8 mouse cellular contexts compared by ENCODE assay signal in genomic region chrX:20366036-20366435, GRCm38 (mm10). TPM values are rescaled to one million over a fixed set of nuclear protein-coding genes. Genes with fewer than 3 reads are reported as not detected.
DNase-seq lines count a peak whose midpoint lies in the region; ATAC-seq and TF ChIP-seq lines count a peak whose summit lies in the region.

No protein-coding gene starts in this region.

- H3K4me3 ChIP-seq in embryonic facial prominence, embryonic 10.5 days, result peak overlapping the region; percentile 41
- H3K4me3 ChIP-seq in intestine, embryonic 14.5 days (ENCODE audit: low read depth, low read length), result no peak overlapping the region
- H3K4me3 ChIP-seq in myocyte, result no peak overlapping the region

- peak; percentile 0 for DNase-seq in kidney, postnatal 14 days
- no peak for DNase-seq in kidney, postnatal 4 days
- DNase-seq in embryonic facial prominence, embryonic 10.5 days (ENCODE audit: low spot score), result no peak
- DNase-seq in intestine, embryonic 14.5 days (ENCODE audit: low spot score), result no peak
- no peak for DNase-seq in left cerebral cortex, postnatal 25 days (ENCODE audit: low spot score in 2 of 2)
- DNase-seq in spleen, adult 12 weeks (ENCODE audit: low spot score), result no peak
- no peak for DNase-seq in heart, adult 9 months (ENCODE audit: low spot score in 2 of 2)

- H3K27ac ChIP-seq in embryonic facial prominence, embryonic 10.5 days (replicated peaks), result no peak overlapping the region
- no peak overlapping the region for H3K27ac ChIP-seq in intestine, embryonic 14.5 days (ENCODE audit: low read depth)

- peak overlapping the region; percentile 33 for H3K4me2 ChIP-seq in intestine, embryonic 14.5 days (ENCODE audit: low read length)
- peak overlapping the region; percentile 59 for H3K4me2 ChIP-seq in myocyte (ENCODE audit: low read depth)

- no peaks in the 10 kb centered on the region for H3K9me3 ChIP-seq in embryonic facial prominence, embryonic 10.5 days
- no peaks in the 10 kb centered on the region for H3K9me3 ChIP-seq in intestine, embryonic 14.5 days (ENCODE audit: control insufficient read depth, low read length)

- WGBS in embryonic facial prominence, embryonic 10.5 days, result 69% methylated on average over 1 of the region's 1 CpGs
- WGBS in intestine, embryonic 14.5 days, result 59% methylated on average over 1 of the region's 1 CpGs

- ATAC-seq in intestine, embryonic 14.5 days (replicated peaks; ENCODE audit: low FRiP score, low TSS enrichment, low read depth), result no peak

- H3K79me2 ChIP-seq in myocyte (ENCODE audit: control insufficient read depth, insufficient read depth), result peaks cover 17% of the 10 kb centered on the region

- H3K27me3 ChIP-seq in embryonic facial prominence, embryonic 10.5 days (replicated peaks; ENCODE audit: low read depth, poor library complexity, severe bottlenecking), result no peaks in the 10 kb centered on the region
- H3K27me3 ChIP-seq in intestine, embryonic 14.5 days (replicated peaks; ENCODE audit: control insufficient read depth, insufficient read depth, low read length), result no peaks in the 10 kb centered on the region
- no peaks in the 10 kb centered on the region for H3K27me3 ChIP-seq in myocyte (ENCODE audit: control insufficient read depth, insufficient read depth, insufficient read length)

- no peak overlapping the region for H3ac ChIP-seq in myocyte (ENCODE audit: control insufficient read depth, insufficient read length)

- TF ChIP-seq POLR2A in myocyte (IDR thresholded peaks at IDR 0.05; ENCODE audit: insufficient read length, low read depth), result no peak

- H3K4me1 ChIP-seq in embryonic facial prominence, embryonic 10.5 days, result no peaks in the 10 kb centered on the region
- H3K4me1 ChIP-seq in intestine, embryonic 14.5 days (replicated peaks; ENCODE audit: control insufficient read depth, insufficient read depth, low read length), result no peaks in the 10 kb centered on the region

- intact Hi-C loops in left cerebral cortex, postnatal 25 days (cut with DNase I), result no loop called here

- H3K9ac ChIP-seq in intestine, embryonic 14.5 days (ENCODE audit: low read length), result no peak overlapping the region

- no peaks in the 10 kb centered on the region for H3K36me3 ChIP-seq in embryonic facial prominence, embryonic 10.5 days (replicated peaks)
- no peaks in the 10 kb centered on the region for H3K36me3 ChIP-seq in intestine, embryonic 14.5 days (ENCODE audit: control insufficient read depth, insufficient read depth, low read length)
- H3K36me3 ChIP-seq in myocyte (ENCODE audit: control insufficient read depth, insufficient read depth), result no peaks in the 10 kb centered on the region

TF ChIP-seq in myocyte, 11 proteins besides CTCF, POLR2A, EP300 and RAD21:
- no peak for TF ChIP-seq MYOG (IDR thresholded peaks at IDR 0.05; ENCODE audit: control insufficient read depth in 1 of 3, insufficient read depth in 1 of 3, insufficient read length in 2 of 3, low read depth in 2 of 3)
- TF ChIP-seq SRF (IDR thresholded peaks at IDR 0.05; ENCODE audit: control insufficient read depth, insufficient read length, low read depth), result no peak
- no peak for TF ChIP-seq CEBPB (IDR thresholded peaks at IDR 0.05; ENCODE audit: insufficient read depth, poor library complexity, severe bottlenecking)
- TF ChIP-seq TCF12 (IDR thresholded peaks at IDR 0.05; ENCODE audit: insufficient read depth, poor library complexity, severe bottlenecking), result no peak
- no peak for TF ChIP-seq MAX (IDR thresholded peaks at IDR 0.05; ENCODE audit: low read depth)
- no peak for TF ChIP-seq POLR2AphosphoS2 (IDR thresholded peaks at IDR 0.05; ENCODE audit: insufficient read length, low read depth)
- TF ChIP-seq USF1 (IDR thresholded peaks at IDR 0.05; ENCODE audit: low read depth), result no peak
- TF ChIP-seq MYOD1 (IDR thresholded peaks at IDR 0.05; ENCODE audit: control insufficient read depth in 1 of 3, insufficient read length in 2 of 3, low read depth in 2 of 3), result no peak
- no peak for TF ChIP-seq TCF3 (IDR thresholded peaks at IDR 0.05; ENCODE audit: insufficient read length, low read depth)
- no peak for TF ChIP-seq E2F4 (IDR thresholded peaks at IDR 0.05; ENCODE audit: insufficient read depth)
- TF ChIP-seq REST (IDR thresholded peaks at IDR 0.05; ENCODE audit: insufficient read depth, insufficient read length), result no peak

RNA-seq across cellular contexts. Expression of gene Rp2, which starts 1.8 kb away (rescaled TPM):
- 18.2 and 19.0 TPM in 2 replicates for polyA plus RNA-seq in embryonic facial prominence, embryonic 10.5 days (2016; fragmentation: Nextera tagmentation; extraction: Ambion mirVana)
- 18.9 and 20.9 TPM in 2 replicates for polyA plus RNA-seq in intestine, embryonic 14.5 days (2014; fragmentation: Nextera tagmentation; extraction: Ambion mirVana)
- 2.3 TPM for polyA plus RNA-seq in myocyte (2012; fragmentation: generic; extraction: Trizol)
- total RNA-seq in left cerebral cortex, postnatal 25 days (2021), result 10 to 100 TPM; 15.1 to 15.9 TPM

RNA-seq across cellular contexts. Expression of gene Jade3, which starts 59.5 kb away (rescaled TPM):
- polyA plus RNA-seq in embryonic facial prominence, embryonic 10.5 days (2016; fragmentation: Nextera tagmentation; extraction: Ambion mirVana), result 12.3 and 14.3 TPM in 2 replicates
- 12.3 and 13.9 TPM in 2 replicates for polyA plus RNA-seq in intestine, embryonic 14.5 days (2014; fragmentation: Nextera tagmentation; extraction: Ambion mirVana)
- 1.2 TPM for polyA plus RNA-seq in myocyte (2012; fragmentation: generic; extraction: Trizol)
- total RNA-seq in left cerebral cortex, postnatal 25 days (2021), result 1 to 10 TPM; 7.0 to 8.3 TPM
